In genomic region chr3:36150934-36151686, GRCm38 (mm10) we compare ENCODE assay signal across 8 mouse cellular contexts. TPM values are rescaled to one million over a fixed set of nuclear protein-coding genes. Genes with fewer than 3 reads are reported as not detected.
DNase-seq lines count a peak whose midpoint lies in the region; ATAC-seq lines count a peak whose summit lies in the region.

Gene D3Ertd254e (plus strand): TSS chr3:36151017.

- ATAC-seq in common myeloid progenitor, adult 5-6 weeks (replicated peaks; ENCODE audit: low read depth, poor library complexity, severe bottlenecking) = peak; percentile 97
- peak; percentile 98 for ATAC-seq in megakaryocyte progenitor cell, adult 5-6 weeks (replicated peaks; ENCODE audit: poor library complexity)

- DNase-seq in ZHBTc4 (ENCODE audit: low read depth, low spot score) = peak; percentile 96
- peak; percentile 82 to 85 for DNase-seq in gastrocnemius, adult 8-10 months (ENCODE audit: low spot score in 2 of 2)
- peak; percentile 83 for DNase-seq in induced T-regulatory cell, adult 2 months (ENCODE audit: low read depth)
- peak; percentile 88 to 95 for DNase-seq in left cerebral cortex, adult 9 months (ENCODE audit: low spot score in 2 of 2)
- DNase-seq in right cerebral cortex, postnatal 14 days = peak; percentile 84
- peak; percentile 80 to 88 for DNase-seq in urinary bladder, postnatal 36 days (ENCODE audit: low spot score in 2 of 2)

RNA-seq across cellular contexts. Expression of gene D3Ertd254e, which starts in this region (rescaled TPM):
- total RNA-seq in common myeloid progenitor, adult 5-6 weeks (2017) = 5.3 and 6.9 TPM in 2 replicates
- 1 to 10 TPM; 1.8 to 2.7 (median 2.2) TPM for total RNA-seq in gastrocnemius, adult 8-10 months (2022)
- total RNA-seq in megakaryocyte progenitor cell, adult 5-6 weeks (2015) = 5.8 and 6.2 TPM in 2 replicates
- 5.2 and 6.0 TPM in 2 replicates for total RNA-seq in megakaryocyte progenitor cell, adult 5-6 weeks (2017)

Comparison
In these comparisons a context has a peak if more than half of its experiments do, and no peak if none do; other contexts are left out.
1. Peak in every context shown above with its lines: DNase-seq and ATAC-seq.